Mouse (Mus musculus): ENCODE results near the gene Bmp8a.

DNA sequence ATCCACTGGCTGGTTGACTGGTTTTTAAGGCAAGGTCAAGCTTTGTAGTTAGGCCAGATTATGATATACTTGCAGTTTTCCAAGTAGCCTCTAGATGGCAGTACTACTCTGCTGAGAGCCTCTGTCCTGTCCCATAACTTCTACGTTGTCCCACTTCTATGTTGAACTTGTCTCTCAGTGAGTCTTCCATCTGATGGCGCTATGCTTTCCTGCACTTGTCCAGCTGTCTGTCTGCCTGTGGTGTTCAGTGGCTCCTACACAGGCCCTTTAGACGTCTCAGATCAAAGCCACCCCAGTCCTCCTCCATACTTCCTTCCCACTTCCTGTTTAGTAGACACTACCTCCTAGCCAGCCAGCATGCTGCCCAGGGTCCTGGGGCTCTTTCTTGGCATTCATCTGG is 37.3 kb downstream of the Bmp8a start:
- TF ChIP-seq POLR2A (IDR thresholded peaks at IDR 0.05; ENCODE audit: low read depth, low read length) (no peak), CTCF (conservative IDR thresholded peaks at IDR 0.05; ENCODE audit: insufficient read depth, insufficient read length, low read depth, low read length) (peak; percentile 49)
